Mouse (Mus musculus) cerebellum, adult 11-12 months (tissue): Measurements from ENCODE around the gene Slc38a6.

Experiments
- DNase-seq: peaks from one replicate; pipeline ENCODE4 v3.0.0; 2022

Slc38a6 gene

GRCm38 (mm10) chr12:73286287-73287092, at the start of gene Slc38a6, which contains the start of gene Trmt5:
TSS of gene Slc38a6 (plus strand) at chr12:73286779.
TSS of gene Trmt5 (minus strand) at chr12:73286710.
- DNase-seq: peak; percentile 92

DNA sequence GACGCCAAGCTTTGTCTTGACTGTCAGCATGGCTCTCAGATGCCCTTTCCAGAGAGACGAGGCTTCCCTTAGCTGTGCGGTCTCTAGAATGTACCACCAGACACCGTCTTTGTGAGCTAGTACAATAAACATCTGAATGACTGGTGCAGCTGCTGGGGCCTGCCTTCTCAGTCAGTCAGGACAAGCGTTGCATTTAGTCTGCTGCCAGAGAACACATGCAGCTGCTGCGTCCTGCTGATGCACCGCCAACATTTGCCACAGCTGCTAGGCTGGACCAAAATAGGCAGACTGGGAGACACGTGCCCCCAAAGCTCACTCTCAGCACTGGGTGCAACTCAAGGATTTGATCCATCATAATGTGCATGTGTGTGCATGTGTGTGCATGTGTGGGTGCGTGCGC, 44.6 kb upstream of the Slc38a6 start:
- DNase-seq: peak; percentile 11

DNA sequence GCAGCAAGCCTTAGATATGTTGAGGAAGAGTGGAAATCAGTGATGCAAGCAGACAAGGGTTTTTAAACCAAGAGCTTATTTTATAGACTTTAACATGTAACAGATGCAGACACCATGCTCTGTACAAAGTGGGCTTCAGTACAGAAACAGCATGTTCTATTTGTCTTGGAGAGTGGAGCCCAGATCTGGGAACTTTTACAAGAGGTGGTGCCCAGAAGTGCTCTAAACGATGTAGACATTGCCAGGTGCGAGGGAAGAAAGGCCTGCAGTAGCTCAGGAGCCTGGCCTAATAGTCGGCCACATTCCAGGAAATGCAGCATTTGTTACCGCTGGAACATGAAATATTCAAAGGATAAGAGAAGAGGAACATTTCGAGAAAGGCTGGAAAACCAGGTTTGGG, 40.9 kb upstream of the Slc38a6 start:
- DNase-seq: no peak

DNA sequence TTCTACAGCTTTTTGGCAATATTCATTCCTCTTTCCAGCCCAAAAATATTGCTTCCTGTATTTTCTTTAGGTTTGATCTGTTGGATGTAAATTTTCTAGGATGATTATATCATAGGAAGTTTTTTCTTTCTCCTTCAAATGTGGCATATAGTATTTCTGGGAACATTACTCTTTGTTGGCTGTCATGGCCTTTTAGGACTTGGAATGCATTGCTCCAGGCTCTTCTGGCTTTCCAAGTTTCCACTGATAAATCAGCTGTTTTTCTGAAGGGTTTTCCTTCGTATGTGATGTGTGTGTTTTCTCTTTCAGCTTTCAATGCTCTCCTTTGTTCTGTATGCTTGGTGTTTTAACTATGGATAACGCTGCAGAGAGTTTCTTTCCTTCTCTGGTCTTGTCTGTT, 31.6 kb upstream of the Slc38a6 start:
- no peak for DNase-seq

DNA sequence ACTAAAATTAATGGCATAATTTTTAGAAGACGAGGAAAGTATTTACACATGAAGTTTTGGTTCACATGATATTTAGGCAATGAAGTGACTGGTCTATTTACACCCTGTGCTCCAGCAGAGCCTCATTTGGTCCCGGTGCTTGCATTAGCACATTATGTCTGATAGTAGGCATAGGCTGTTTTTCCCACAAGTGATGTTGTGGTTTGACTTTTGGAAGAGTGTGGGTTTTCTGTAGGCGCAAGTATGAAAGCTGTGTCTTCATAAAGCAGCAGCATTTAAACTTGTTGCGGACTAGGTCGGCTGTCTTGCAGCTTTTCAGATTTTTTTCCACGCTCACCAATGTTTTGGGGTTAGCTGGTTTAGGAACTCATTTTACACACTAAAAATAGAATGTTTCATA, 27.3 kb upstream of the Slc38a6 start:
- no peak for DNase-seq

- no peak for DNase-seq
These were observed 26.2 kb upstream of the Slc38a6 start for GRCm38 (mm10) chr12:73260339-73260738.

- DNase-seq: no peak
These were observed 21.1 kb upstream of the Slc38a6 start for GRCm38 (mm10) chr12:73265381-73265978.

- no peak for DNase-seq
These were observed 20.0 kb upstream of the Slc38a6 start for GRCm38 (mm10) chr12:73266597-73266996.

DNA sequence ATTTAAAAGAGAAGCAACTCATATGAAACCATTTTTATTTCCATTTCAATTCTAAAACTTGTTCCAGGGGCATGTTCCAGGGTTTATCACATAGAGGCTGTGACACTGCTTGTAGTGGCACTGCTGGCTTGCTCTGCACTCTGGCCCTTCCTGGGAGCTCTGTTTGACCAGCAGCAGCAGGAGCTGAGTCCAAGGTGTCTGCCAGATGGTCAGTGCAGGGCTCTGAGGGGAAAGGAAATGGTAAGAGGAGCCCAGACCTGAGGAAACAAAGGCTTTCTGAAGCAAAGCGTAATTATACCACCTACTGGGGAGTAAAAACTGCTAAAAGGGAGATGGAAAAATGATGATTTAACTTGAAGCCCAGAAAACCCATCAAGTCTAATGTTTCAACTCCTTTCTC, 18.1 kb upstream of the Slc38a6 start:
- no peak for DNase-seq

GRCm38 (mm10) chr12:73269531-73269930, 17.0 kb upstream of the Slc38a6 start:
- DNase-seq: no peak

- no peak for DNase-seq
These were observed 16.6 kb upstream of the Slc38a6 start for GRCm38 (mm10) chr12:73269933-73270332.

DNA sequence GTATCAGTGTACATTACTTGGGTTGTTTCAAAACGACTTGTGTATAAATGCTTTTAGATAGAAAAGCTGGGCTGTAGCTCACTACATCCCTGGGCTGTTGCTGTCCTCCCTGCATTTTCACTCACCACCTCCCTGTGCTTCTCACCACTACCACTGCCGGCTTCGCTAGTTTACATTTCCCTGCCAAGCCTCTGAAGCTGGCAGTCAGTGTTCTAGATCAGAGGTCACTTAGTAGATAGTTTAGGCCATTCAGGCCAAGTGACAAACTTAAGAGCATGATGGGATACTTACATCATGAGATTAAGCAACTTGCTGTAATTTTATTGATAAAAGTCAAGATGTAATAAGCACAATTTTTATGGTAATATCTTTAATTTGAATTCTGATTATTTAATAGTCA, 11.7 kb upstream of the Slc38a6 start:
- DNase-seq: no peak

- DNase-seq: no peak
These were observed 1.0 kb downstream of the Slc38a6 start for GRCm38 (mm10) chr12:73287609-73288008.

DNA sequence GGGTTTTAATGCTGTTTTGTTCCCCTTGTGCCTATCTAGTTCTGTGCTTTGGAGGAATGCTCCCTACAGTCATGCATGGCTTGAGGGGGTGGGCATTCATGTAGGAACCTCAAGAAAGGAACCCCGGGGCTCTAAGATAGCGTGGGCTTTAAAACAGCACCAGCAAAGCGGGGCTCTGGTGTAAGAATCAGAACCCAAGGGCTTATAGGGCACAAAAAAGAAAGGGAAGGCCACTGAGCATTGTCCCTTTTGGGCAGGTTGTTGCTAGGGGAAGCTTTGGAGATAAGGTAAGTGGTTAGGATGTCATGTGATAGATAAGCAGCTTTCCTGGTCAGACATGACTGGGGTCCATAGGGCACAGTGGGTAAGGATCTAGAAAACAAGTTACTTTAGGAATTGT, 2.0 kb downstream of the Slc38a6 start:
- DNase-seq: no peak

DNA sequence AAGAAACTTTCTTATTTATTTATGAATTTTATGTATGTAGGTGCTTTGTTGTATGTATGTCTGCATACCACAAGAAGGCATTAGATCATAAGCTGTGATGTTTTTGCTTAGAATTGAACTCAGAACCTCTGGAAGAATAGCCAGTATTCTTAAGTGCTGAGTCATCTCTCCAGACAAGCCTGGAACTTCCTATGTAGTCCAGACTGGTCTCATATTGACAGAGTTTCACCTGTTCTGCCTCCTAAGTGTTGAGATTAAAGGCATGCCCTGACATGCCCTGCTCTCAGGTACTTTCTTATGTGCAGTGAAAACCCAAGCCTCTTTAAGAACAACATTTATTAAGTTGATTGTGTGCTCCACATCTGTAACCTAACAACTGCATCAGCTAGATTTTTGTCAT, 8.3 kb downstream of the Slc38a6 start:
- no peak for DNase-seq

DNA sequence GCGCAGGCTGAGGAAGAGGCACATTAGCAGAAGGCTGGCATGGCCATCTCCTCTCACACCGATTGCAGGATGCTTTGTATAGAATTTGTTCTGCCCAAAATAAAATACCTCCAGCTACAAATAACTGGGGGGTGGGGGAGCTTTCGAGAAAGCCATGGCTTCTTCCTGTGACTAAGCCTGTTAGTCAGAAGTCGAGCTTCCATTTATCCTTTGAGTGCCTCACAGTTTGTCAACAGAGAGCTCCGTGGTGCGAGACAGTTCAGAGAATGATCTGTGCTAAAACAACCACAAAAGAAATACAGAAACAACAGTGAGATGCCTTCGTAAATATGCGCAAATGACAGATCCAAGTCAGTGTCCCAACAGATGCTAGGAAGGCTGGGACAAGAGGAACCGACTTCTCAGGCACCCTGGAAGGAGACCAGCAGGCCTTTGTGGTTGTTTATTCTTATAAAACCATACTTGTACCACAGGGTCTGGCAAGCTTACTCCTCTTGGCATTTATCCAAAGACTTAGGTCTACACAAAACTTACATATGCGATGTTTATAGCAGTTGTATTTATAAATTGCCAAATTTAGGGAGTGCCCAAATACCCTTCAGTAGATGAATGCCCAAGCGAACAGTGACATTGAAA, 9.0 kb downstream of the Slc38a6 start:
- no peak for DNase-seq

- no peak for DNase-seq
These were observed 12.0 kb downstream of the Slc38a6 start for GRCm38 (mm10) chr12:73298621-73299020.

GRCm38 (mm10) chr12:73300531-73300930, 14.0 kb downstream of the Slc38a6 start:
- DNase-seq: no peak

DNA sequence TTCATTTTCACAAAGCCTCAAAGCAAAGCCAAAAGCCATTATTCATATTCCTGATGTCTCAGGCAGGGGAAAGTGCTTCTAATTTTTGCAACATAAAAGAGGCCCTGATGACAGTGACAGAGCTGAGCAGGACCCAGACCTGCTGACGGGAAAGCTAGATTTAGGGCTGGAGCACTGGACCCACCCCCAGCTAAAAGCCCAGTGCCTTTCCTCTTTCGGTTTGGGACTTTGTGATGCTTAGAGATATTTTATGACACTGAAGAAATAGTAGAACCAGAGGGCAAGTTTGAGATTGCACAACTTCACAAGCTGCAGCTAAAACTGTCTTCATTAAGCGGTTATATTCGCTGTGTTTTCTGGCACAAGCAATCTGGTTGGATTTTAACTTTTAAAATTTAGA, 18.1 kb downstream of the Slc38a6 start:
- DNase-seq: no peak

- no peak for DNase-seq
These were observed 21.2 kb downstream of the Slc38a6 start for GRCm38 (mm10) chr12:73307750-73308149.

DNA sequence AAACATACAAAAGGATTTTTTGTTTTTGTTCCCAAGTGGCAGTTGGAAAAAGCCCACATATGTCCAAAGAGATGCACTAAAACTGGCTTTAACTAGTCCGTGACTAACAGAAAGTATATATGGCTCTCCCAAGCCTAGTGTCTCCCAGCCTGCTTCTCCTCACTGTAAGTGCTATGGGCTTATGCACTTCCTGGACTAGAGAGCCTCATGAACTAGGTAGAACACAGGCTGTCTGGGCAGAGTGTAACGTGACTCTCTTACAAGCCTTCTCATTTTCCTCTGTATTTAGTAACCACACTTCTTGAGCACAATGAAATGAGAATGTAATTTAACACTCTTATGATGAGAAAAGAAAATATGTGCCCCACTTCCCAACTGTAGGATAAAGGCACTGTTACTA, 22.1 kb downstream of the Slc38a6 start:
- DNase-seq: no peak

DNA sequence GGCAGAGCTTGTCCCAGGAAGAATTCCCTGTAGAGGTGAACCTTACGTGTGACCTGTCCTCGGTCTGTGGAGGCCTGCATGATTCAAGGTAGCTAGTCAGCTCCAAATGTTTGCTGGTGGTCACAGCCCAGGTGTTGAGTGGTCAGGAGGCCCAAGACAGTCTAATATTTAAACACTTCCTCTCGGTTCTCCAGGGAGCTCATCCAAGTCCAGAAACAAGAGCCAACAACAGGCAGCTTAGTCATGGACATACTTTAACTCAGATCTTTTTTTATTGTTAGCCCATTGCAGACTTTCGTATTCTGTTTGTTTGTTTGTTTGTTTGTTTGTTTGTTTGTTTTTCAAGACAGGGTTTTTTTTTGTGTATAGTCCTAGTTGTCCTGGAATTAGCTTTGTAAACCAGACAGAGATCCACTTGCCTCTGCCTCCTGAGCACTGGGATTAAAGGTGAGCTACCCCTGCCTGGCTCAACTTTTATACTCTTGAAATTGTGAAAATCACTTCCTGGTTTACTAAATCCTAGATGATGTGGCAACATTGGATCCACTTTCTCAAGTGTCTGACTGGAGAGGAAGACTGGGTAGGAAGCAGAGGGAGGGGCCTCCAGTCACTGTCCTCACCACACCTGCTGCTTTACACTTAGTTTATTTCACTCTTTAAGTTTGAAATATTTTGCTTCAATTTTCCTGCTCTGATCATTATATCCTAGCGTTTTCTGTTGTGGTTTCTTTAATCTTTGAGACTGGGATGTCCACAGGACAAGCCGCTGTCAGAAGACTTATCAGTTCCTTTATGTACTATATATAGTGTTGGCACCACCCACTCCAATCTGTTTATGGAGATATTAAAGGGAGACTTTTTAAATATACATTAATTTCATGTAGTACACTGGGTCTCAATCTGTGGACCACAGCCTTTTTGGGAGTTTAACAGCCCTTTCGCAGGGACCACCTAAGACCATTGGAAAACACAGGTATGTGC, 31.4 kb downstream of the Slc38a6 start:
- DNase-seq: no peak

DNA sequence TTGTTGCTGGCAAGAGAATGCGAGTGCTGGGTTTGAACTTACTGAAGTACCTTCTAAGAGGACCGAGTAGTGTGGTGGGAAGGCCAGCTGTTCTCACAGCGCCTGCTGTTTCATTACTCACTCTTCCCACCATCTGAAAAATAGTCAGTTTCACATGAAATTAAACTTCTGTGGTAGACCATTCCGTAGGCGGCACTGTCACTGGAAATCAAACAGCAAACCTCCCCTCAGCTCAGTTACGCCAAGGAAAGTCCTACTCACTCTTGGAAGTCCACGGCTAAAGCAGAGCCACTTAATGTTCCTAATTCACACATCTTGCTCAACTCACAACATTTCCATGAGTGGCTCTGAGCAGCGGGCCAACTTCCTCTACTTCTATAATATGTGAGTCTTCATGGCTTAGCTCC, 37.6 kb downstream of the Slc38a6 start:
- no peak for DNase-seq
